Mouse (Mus musculus): Measurements from ENCODE around the gene Sox5.

Sox5 gene

GRCm38 (mm10) chr6:144772175-144772918 is 9.4 kb downstream of the Sox5 start:
- no peak for DNase-seq (ENCODE audit: low read depth, low spot score)

- DNase-seq (ENCODE audit: low read depth, low spot score), result no peak
Observed at GRCm38 (mm10) chr6:144769060-144769459, 12.7 kb downstream of the Sox5 start.

- no peak for DNase-seq (ENCODE audit: low read depth, low spot score)
Observed at GRCm38 (mm10) chr6:144761902-144762301, 19.9 kb downstream of the Sox5 start.

- no peak for DNase-seq (ENCODE audit: low read depth, low spot score)
Observed at GRCm38 (mm10) chr6:144759193-144759592, 22.6 kb downstream of the Sox5 start.

- no peak for DNase-seq (ENCODE audit: low read depth, low spot score)
Observed at GRCm38 (mm10) chr6:144757414-144757813, 24.4 kb downstream of the Sox5 start.

GRCm38 (mm10) chr6:144756444-144756843 is 25.3 kb downstream of the Sox5 start:
- DNase-seq (ENCODE audit: low read depth, low spot score), result no peak

GRCm38 (mm10) chr6:144755304-144755703 is 26.5 kb downstream of the Sox5 start:
- no peak for DNase-seq (ENCODE audit: low read depth, low spot score)

GRCm38 (mm10) chr6:144754366-144754765 is 27.4 kb downstream of the Sox5 start:
- DNase-seq (ENCODE audit: low read depth, low spot score), result no peak

- DNase-seq (ENCODE audit: low read depth, low spot score), result peak; percentile 75
Observed at GRCm38 (mm10) chr6:144753963-144754296, 27.8 kb downstream of the Sox5 start.

- DNase-seq (ENCODE audit: low read depth, low spot score), result no peak
Observed at GRCm38 (mm10) chr6:144753225-144753962, 28.4 kb downstream of the Sox5 start.

- DNase-seq (ENCODE audit: low read depth, low spot score), result no peak
Observed at GRCm38 (mm10) chr6:144751581-144751980, 30.2 kb downstream of the Sox5 start.

- no peak for DNase-seq (ENCODE audit: low read depth, low spot score)
Observed at GRCm38 (mm10) chr6:144750197-144750596, 31.6 kb downstream of the Sox5 start.

- no peak for DNase-seq (ENCODE audit: low read depth, low spot score)
Observed at GRCm38 (mm10) chr6:144746436-144746835, 35.3 kb downstream of the Sox5 start.

GRCm38 (mm10) chr6:144742559-144742958 is 39.2 kb downstream of the Sox5 start:
- no peak for DNase-seq (ENCODE audit: low read depth, low spot score)

GRCm38 (mm10) chr6:144741080-144741655 is 40.6 kb downstream of the Sox5 start:
- DNase-seq (ENCODE audit: low read depth, low spot score), result no peak

GRCm38 (mm10) chr6:144740343-144740742 is 41.4 kb downstream of the Sox5 start:
- no peak for DNase-seq (ENCODE audit: low read depth, low spot score)

GRCm38 (mm10) chr6:144739753-144740152 is 42.0 kb downstream of the Sox5 start:
- DNase-seq (ENCODE audit: low read depth, low spot score), result peak; percentile 7

GRCm38 (mm10) chr6:144737786-144738185 is 44.0 kb downstream of the Sox5 start:
- no peak for DNase-seq (ENCODE audit: low read depth, low spot score)

GRCm38 (mm10) chr6:144731251-144731970 is 50.4 kb downstream of the Sox5 start:
- no peak for DNase-seq (ENCODE audit: low read depth, low spot score)

GRCm38 (mm10) chr6:144723530-144724144 is 58.1 kb downstream of the Sox5 start:
- no peak for DNase-seq (ENCODE audit: low read depth, low spot score)

- no peak for DNase-seq (ENCODE audit: low read depth, low spot score)
Observed at GRCm38 (mm10) chr6:144723024-144723423, 58.8 kb downstream of the Sox5 start.

- no peak for DNase-seq (ENCODE audit: low read depth, low spot score)
Observed at GRCm38 (mm10) chr6:144720846-144721245, 60.9 kb downstream of the Sox5 start.

Measured in skeletal muscle tissue, adult 2 months (tissue).